Mouse (Mus musculus): ENCODE results near the gene P3h2. TPM values are rescaled to one million over a fixed set of nuclear protein-coding genes. Genes with fewer than 3 reads are reported as not detected.

Gene P3h2
- polyA plus RNA-seq, 1 experiment from 2014 or later, result 0.38 TPM

DNA sequence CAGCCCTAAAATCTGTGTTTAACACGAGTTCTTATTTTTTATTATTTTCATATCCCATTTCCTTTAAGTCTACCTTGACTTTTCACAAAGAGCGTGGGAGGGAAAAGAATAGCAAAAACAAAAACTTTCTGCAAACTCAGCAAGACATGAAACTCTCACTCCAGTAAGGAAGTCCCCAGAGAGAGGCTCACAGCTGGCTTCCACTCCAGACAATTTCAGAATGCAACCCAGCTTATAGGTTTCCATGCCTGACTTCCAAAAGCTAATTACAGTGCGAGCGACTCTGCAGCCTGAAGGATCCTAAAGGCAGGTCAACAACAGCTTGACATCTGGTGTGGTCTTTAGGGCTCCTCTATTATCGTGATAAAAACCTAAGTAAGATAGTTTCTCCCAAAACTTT lies 70.5 kb downstream of the P3h2 start:
- DNase-seq, result no peak
- H3K27me3 ChIP-seq (ENCODE audit: control insufficient read depth, insufficient read depth, low read length), result no peaks in the 10 kb centered on the region
- 71% methylated on average over 5 of the region's 5 CpGs for WGBS
- no peak overlapping the region for H3K27ac ChIP-seq (replicated peaks; ENCODE audit: low read depth, low read length)
- no peak overlapping the region for H3K4me3 ChIP-seq (replicated peaks; ENCODE audit: low read depth, low read length)
- no peak for ATAC-seq (ENCODE audit: low FRiP score, low TSS enrichment)
- H3K4me1 ChIP-seq (ENCODE audit: control insufficient read depth, insufficient read depth, low read length), result no peaks in the 10 kb centered on the region
- no peak overlapping the region for H3K9ac ChIP-seq (replicated peaks; ENCODE audit: low read length)
- no peaks in the 10 kb centered on the region for H3K36me3 ChIP-seq (ENCODE audit: control insufficient read depth, insufficient read depth, low read length)
- no peak overlapping the region for H3K4me2 ChIP-seq (ENCODE audit: low read length)
- H3K9me3 ChIP-seq (ENCODE audit: control insufficient read depth, low read length), result no peaks in the 10 kb centered on the region

DNA sequence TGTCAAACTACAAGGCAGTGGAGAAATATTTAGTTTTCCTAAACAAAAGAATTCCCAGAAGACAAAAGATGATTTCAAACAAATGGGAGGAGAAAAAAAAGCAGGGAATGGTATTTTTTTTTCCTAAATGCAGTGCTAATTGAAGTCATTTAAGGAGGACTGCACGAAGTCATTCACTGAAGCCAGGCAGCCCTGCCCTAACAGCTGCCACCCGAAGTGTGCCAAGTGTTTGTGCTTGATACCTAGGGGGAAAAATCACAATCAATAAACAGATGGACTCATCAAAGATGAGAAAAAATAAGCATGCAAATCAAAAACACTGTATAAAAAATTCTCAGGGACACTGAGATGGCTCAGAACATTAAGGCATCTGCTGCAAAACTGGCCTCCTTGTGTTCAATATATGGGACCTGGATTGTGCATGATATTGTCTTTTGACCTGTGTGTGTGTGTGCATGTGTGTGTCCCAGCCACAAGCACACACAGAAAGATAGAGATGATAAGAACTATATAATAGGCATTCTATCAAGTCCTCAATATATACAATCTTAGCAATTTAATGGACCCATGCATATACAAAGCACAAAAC lies 76.1 kb downstream of the P3h2 start:
- no peak for ATAC-seq (ENCODE audit: low FRiP score, low TSS enrichment)
- 0 out of 2 replicates have a peak, but pooled peaks cover 4% of the 10 kb centered on the region for H3K4me1 ChIP-seq (ENCODE audit: control insufficient read depth, insufficient read depth, low read length)
- WGBS, result 61% methylated on average over 2 of the region's 2 CpGs
- no peak overlapping the region for H3K27ac ChIP-seq (replicated peaks; ENCODE audit: low read depth, low read length)
- H3K9ac ChIP-seq (replicated peaks; ENCODE audit: low read length), result no peak overlapping the region
- no peak overlapping the region for H3K4me2 ChIP-seq (ENCODE audit: low read length)
- H3K27me3 ChIP-seq (ENCODE audit: control insufficient read depth, insufficient read depth, low read length), result no peaks in the 10 kb centered on the region
- DNase-seq, result no peak
- no peak overlapping the region for H3K4me3 ChIP-seq (replicated peaks; ENCODE audit: low read depth, low read length)
- H3K36me3 ChIP-seq (ENCODE audit: control insufficient read depth, insufficient read depth, low read length), result no peaks in the 10 kb centered on the region
- H3K9me3 ChIP-seq (ENCODE audit: control insufficient read depth, low read length), result no peaks in the 10 kb centered on the region

DNA sequence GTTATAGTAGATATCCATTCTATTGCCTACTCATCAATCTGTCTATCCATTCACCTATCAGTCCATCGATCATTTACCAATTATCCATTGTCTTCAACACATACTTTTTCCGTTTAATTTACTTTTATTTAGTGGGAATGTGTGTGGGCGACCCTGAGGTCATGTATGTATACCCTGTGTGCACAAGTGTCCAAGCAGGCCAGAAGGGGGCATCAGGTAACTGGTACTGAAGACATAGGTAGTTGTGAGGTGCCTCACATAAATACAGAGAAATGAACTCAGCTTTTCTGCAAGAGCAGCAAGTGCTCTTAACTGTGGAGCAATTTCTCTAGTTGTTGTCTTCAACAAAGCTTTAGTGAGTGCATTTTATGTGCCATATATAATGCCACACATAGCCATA lies 79.2 kb downstream of the P3h2 start:
- H3K36me3 ChIP-seq (ENCODE audit: control insufficient read depth, insufficient read depth, low read length), result no peaks in the 10 kb centered on the region
- 0 out of 2 replicates have a peak, but pooled peaks cover 4% of the 10 kb centered on the region for H3K4me1 ChIP-seq (ENCODE audit: control insufficient read depth, insufficient read depth, low read length)
- H3K9me3 ChIP-seq (ENCODE audit: control insufficient read depth, low read length), result no peaks in the 10 kb centered on the region
- no peak overlapping the region for H3K4me3 ChIP-seq (replicated peaks; ENCODE audit: low read depth, low read length)
- DNase-seq (no peak), ATAC-seq (ENCODE audit: low FRiP score, low TSS enrichment) (no peak)
- no peak overlapping the region for H3K4me2 ChIP-seq (ENCODE audit: low read length)
- no peaks in the 10 kb centered on the region for H3K27me3 ChIP-seq (ENCODE audit: control insufficient read depth, insufficient read depth, low read length)
- no peak overlapping the region for H3K27ac ChIP-seq (replicated peaks; ENCODE audit: low read depth, low read length)
- no peak overlapping the region for H3K9ac ChIP-seq (replicated peaks; ENCODE audit: low read length)
- 86% methylated on average over 3 of the region's 3 CpGs for WGBS

DNA sequence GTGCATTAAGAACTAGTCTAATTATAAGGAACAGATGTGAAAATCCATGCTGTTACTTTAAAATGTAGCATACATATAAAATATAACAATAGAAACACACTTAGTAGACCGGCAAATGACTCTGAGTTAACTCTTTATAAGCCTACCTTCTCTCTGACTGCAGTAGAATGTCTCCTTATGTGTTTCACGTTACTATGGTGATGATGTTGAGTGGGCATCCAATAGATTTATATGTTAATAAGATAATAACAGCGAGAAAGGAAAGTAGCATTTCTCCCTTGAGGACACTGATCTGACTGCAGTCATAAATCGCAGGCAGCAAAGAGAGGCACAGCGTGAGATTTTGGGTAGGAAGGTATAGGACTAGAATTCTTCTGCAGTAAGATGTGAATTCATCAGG lies 81.0 kb downstream of the P3h2 start:
- no peak overlapping the region for H3K9ac ChIP-seq (replicated peaks; ENCODE audit: low read length)
- no peaks in the 10 kb centered on the region for H3K36me3 ChIP-seq (ENCODE audit: control insufficient read depth, insufficient read depth, low read length)
- H3K4me3 ChIP-seq (replicated peaks; ENCODE audit: low read depth, low read length), result no peak overlapping the region
- H3K4me2 ChIP-seq (ENCODE audit: low read length), result no peak overlapping the region
- no peaks in the 10 kb centered on the region for H3K9me3 ChIP-seq (ENCODE audit: control insufficient read depth, low read length)
- 31% methylated on average over 5 of the region's 5 CpGs for WGBS
- 0 out of 2 replicates have a peak, but pooled peaks cover 4% of the 10 kb centered on the region for H3K4me1 ChIP-seq (ENCODE audit: control insufficient read depth, insufficient read depth, low read length)
- DNase-seq, result no peak
- no peaks in the 10 kb centered on the region for H3K27me3 ChIP-seq (ENCODE audit: control insufficient read depth, insufficient read depth, low read length)
- no peak for ATAC-seq (ENCODE audit: low FRiP score, low TSS enrichment)
- H3K27ac ChIP-seq (replicated peaks; ENCODE audit: low read depth, low read length), result no peak overlapping the region

GRCm38 (mm10) chr16:26023352-26023751 lies 82.2 kb downstream of the P3h2 start:
- H3K27ac ChIP-seq (replicated peaks; ENCODE audit: low read depth, low read length), result no peak overlapping the region
- no peak overlapping the region for H3K4me2 ChIP-seq (ENCODE audit: low read length)
- WGBS, result 83% methylated on average over 4 of the region's 4 CpGs
- no peaks in the 10 kb centered on the region for H3K9me3 ChIP-seq (ENCODE audit: control insufficient read depth, low read length)
- no peak overlapping the region for H3K9ac ChIP-seq (replicated peaks; ENCODE audit: low read length)
- H3K4me3 ChIP-seq (replicated peaks; ENCODE audit: low read depth, low read length), result no peak overlapping the region
- H3K4me1 ChIP-seq (ENCODE audit: control insufficient read depth, insufficient read depth, low read length), result 0 out of 2 replicates have a peak, but pooled peaks cover 4% of the 10 kb centered on the region
- ATAC-seq (ENCODE audit: low FRiP score, low TSS enrichment), result no peak
- H3K36me3 ChIP-seq (ENCODE audit: control insufficient read depth, insufficient read depth, low read length), result no peaks in the 10 kb centered on the region
- no peaks in the 10 kb centered on the region for H3K27me3 ChIP-seq (ENCODE audit: control insufficient read depth, insufficient read depth, low read length)
- no peak for DNase-seq

- no peak overlapping the region for H3K27ac ChIP-seq (replicated peaks; ENCODE audit: low read depth, low read length)
- 0 out of 2 replicates have a peak, but pooled peaks cover 4% of the 10 kb centered on the region for H3K4me1 ChIP-seq (ENCODE audit: control insufficient read depth, insufficient read depth, low read length)
These were observed 83.8 kb downstream of the P3h2 start for GRCm38 (mm10) chr16:26021759-26022158.

GRCm38 (mm10) chr16:26005811-26006210 lies 99.8 kb downstream of the P3h2 start:
- ATAC-seq (ENCODE audit: low FRiP score, low TSS enrichment), result no peak
- no peaks in the 10 kb centered on the region for H3K9me3 ChIP-seq (ENCODE audit: control insufficient read depth, low read length)

More at GRCm38 (mm10) chr16:26021759-26022158, 83.8 kb downstream of the P3h2 start:
- Histone ChIP-seq H3K4me2 (ENCODE audit: low read length) (no peak overlapping the region), H3K9ac (replicated peaks; ENCODE audit: low read length) (no peak overlapping the region), H3K4me3 (replicated peaks; ENCODE audit: low read depth, low read length) (no peak overlapping the region), H3K9me3 (ENCODE audit: control insufficient read depth, low read length) (no peaks in the 10 kb centered on the region), H3K36me3 (ENCODE audit: control insufficient read depth, insufficient read depth, low read length) (no peaks in the 10 kb centered on the region), H3K27me3 (ENCODE audit: control insufficient read depth, insufficient read depth, low read length) (no peaks in the 10 kb centered on the region)
- DNase-seq (no peak), ATAC-seq (ENCODE audit: low FRiP score, low TSS enrichment) (no peak)
- WGBS, result 64% methylated on average over 2 of the region's 2 CpGs

GRCm38 (mm10) chr16:26003261-26003660 lies 102.3 kb downstream of the P3h2 start:
- H3K4me3 ChIP-seq (replicated peaks; ENCODE audit: low read depth, low read length), result no peak overlapping the region
- 76% methylated on average over 4 of the region's 4 CpGs for WGBS
- peak; percentile 18 for DNase-seq
- H3K27ac ChIP-seq (replicated peaks; ENCODE audit: low read depth, low read length), result no peak overlapping the region
- H3K4me1 ChIP-seq (ENCODE audit: control insufficient read depth, insufficient read depth, low read length), result no peaks in the 10 kb centered on the region
- no peaks in the 10 kb centered on the region for H3K9me3 ChIP-seq (ENCODE audit: control insufficient read depth, low read length)
- H3K27me3 ChIP-seq (ENCODE audit: control insufficient read depth, insufficient read depth, low read length), result no peaks in the 10 kb centered on the region
- H3K4me2 ChIP-seq (ENCODE audit: low read length), result no peak overlapping the region
- no peak for ATAC-seq (ENCODE audit: low FRiP score, low TSS enrichment)
- H3K9ac ChIP-seq (replicated peaks; ENCODE audit: low read length), result no peak overlapping the region
- no peaks in the 10 kb centered on the region for H3K36me3 ChIP-seq (ENCODE audit: control insufficient read depth, insufficient read depth, low read length)

More at GRCm38 (mm10) chr16:26005811-26006210, 99.8 kb downstream of the P3h2 start:
- Histone ChIP-seq H3K4me3 (replicated peaks; ENCODE audit: low read depth, low read length) (no peak overlapping the region), H3K27me3 (ENCODE audit: control insufficient read depth, insufficient read depth, low read length) (no peaks in the 10 kb centered on the region), H3K4me2 (ENCODE audit: low read length) (no peak overlapping the region), H3K4me1 (ENCODE audit: control insufficient read depth, insufficient read depth, low read length) (no peaks in the 10 kb centered on the region), H3K9ac (replicated peaks; ENCODE audit: low read length) (no peak overlapping the region), H3K36me3 (ENCODE audit: control insufficient read depth, insufficient read depth, low read length) (no peaks in the 10 kb centered on the region), H3K27ac (replicated peaks; ENCODE audit: low read depth, low read length) (no peak overlapping the region)
- WGBS, result 89% methylated on average over 3 of the region's 3 CpGs
- DNase-seq, result no peak

DNA sequence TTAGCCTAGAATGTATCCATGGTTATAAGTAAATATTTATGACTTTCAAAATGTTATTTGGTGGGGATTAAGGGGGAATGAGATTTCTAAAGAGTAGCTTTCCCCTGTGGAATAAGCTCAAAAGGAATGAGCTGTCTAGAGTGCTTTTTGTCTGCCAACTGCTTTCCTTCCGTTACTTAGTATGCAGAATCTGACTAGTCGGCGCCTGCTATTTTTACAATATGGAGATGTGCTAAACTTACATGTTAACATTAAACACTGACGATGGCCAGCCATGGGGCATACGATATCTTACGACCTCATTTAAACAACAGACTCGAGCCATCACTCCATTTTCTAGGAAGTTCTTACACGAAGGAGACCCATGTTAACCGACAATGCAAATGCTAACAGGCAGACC lies 102.7 kb downstream of the P3h2 start:
- 72% methylated on average over 9 of the region's 9 CpGs for WGBS
- no peak overlapping the region for H3K9ac ChIP-seq (replicated peaks; ENCODE audit: low read length)

More for the DNA sequence above, 102.7 kb downstream of the P3h2 start:
- no peak overlapping the region for H3K27ac ChIP-seq (replicated peaks; ENCODE audit: low read depth, low read length)
- ATAC-seq (ENCODE audit: low FRiP score, low TSS enrichment) (no peak), DNase-seq (peak; percentile 13)
- H3K27me3 ChIP-seq (ENCODE audit: control insufficient read depth, insufficient read depth, low read length), result no peaks in the 10 kb centered on the region
- H3K4me1 ChIP-seq (ENCODE audit: control insufficient read depth, insufficient read depth, low read length), result no peaks in the 10 kb centered on the region
- H3K4me3 ChIP-seq (replicated peaks; ENCODE audit: low read depth, low read length), result no peak overlapping the region
- H3K9me3 ChIP-seq (ENCODE audit: control insufficient read depth, low read length), result no peaks in the 10 kb centered on the region
- no peaks in the 10 kb centered on the region for H3K36me3 ChIP-seq (ENCODE audit: control insufficient read depth, insufficient read depth, low read length)
- no peak overlapping the region for H3K4me2 ChIP-seq (ENCODE audit: low read length)

Measured in midbrain, embryonic 14.5 days (tissue).